Mouse (Mus musculus): Measurements from ENCODE around the gene Lsamp.
"Not testable (repeated sequence)": the region's sequence is repeated elsewhere in the genome, so short reads cannot be mapped to it uniquely, and the experiment has no call there.

DNA sequence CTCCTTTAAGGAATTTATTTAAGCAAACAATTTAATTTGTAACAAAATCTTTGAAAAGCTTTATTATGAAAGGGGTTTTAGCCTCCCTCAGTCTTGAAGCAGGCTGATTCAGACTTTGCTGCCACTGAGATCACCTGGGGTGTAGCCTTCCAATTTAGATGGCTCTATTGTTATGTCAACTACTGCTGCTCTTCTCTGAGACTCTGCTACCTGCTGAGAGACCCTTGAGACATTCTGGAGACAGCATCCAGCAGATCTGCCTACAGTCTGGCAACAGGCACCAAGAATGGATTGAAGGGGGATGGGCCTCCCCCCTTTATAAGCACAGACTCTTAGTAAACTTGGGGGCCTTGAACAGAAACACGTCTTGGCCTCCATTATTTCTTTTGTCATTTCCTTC is 632.5 kb downstream of the Lsamp start:
- TF ChIP-seq CTCF (IDR thresholded peaks at IDR 0.05; ENCODE audit: extremely low read depth, insufficient read depth, insufficient read length, insufficient replicate concordance); POLR2A (IDR thresholded peaks at IDR 0.05; ENCODE audit: low read depth, low read length): not testable (repeated sequence)
